9 mouse cellular contexts compared by ENCODE assay signal in the genomic region with DNA sequence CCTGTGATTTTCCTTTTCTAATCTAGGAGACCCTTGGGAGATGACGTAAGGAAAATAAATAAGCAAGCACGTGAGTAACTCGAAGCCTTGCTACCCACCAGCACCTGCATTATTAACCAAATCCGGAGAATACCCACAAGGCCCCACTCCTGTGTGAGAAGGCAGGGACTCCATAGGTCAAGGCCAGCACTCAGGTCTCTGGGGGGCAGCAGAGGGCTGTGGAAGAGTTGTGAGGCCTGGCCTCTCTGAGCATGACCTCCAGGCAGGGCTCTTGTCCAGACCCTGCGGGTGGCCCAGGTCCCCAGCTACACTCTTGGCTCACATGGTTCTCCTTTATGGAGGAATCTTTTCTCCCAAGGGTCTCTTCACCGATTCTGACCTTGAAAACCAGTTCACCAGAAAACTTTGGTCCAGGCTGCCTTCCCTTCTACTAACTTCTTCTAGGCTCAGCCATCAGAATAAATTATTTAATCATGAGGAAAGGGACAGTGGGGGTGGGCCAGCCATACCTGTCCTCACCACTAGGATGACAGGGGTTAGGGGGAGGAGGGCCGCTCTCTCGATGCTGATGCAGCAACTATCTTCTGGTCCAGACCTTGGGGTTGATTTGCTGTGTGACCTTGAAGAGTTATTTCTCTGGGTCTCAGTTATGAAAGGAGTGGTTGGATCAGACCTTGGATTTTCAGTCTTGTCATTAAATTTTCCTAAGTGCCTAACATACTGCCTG. TPM values are rescaled to one million over a fixed set of nuclear protein-coding genes. Genes with fewer than 3 reads are reported as not detected.
DNase-seq lines count a peak whose midpoint lies in the region; ATAC-seq and TF ChIP-seq lines count a peak whose summit lies in the region.
"Had no signal": no experiment of that assay in that cellular context is flagged by ENCODE, and none has a peak within 500 bp of the region (broad histone marks: within the 10 kb centered on the region; RNA-seq: fewer than 3 reads in every experiment).

No protein-coding gene starts in this region.

- no peak overlapping the region for H3K4me2 ChIP-seq in heart, embryonic 16.5 days (ENCODE audit: low read depth, low read length)

- no peak overlapping the region for H3K4me3 ChIP-seq in heart, embryonic 16.5 days (ENCODE audit: low read length)
- H3K4me3 ChIP-seq in olfactory bulb, adult 2 months (ENCODE audit: insufficient read depth, low read depth, low read length), result no peak overlapping the region

- ATAC-seq in heart, embryonic 16.5 days (replicated peaks; ENCODE audit: extremely low read depth, insufficient read depth, low FRiP score), result 0 out of 2 replicates have a peak, but pooled peaks have one; percentile 45
- no peak for ATAC-seq in inflammation-experienced regulatory T-cells, adult 6 months

- no peak overlapping the region for H3K9ac ChIP-seq in heart, embryonic 16.5 days (ENCODE audit: low read length)

- peak; percentile 27; the same call in 1 of the 2 replicates for TF ChIP-seq CTCF in olfactory bulb, adult 2 months (IDR thresholded peaks at IDR 0.05; ENCODE audit: insufficient read depth, low read depth, low read length)

- H3K36me3 ChIP-seq in heart, embryonic 16.5 days (ENCODE audit: control insufficient read depth, insufficient read depth), result no peaks in the 10 kb centered on the region
- H3K36me3 ChIP-seq: G1E had no signal

- no peak for TF ChIP-seq POLR2A in olfactory bulb, adult 2 months (IDR thresholded peaks at IDR 0.05; ENCODE audit: insufficient read depth, low read depth, low read length)

- H3K4me1 ChIP-seq in heart, embryonic 16.5 days (ENCODE audit: control insufficient read depth, insufficient read depth, low read length), result no peaks in the 10 kb centered on the region
- peaks cover 8% of the 10 kb centered on the region for H3K4me1 ChIP-seq in olfactory bulb, adult 2 months (ENCODE audit: control insufficient read depth, insufficient read depth, low read length)

- H3K27ac ChIP-seq in heart, embryonic 16.5 days (ENCODE audit: low read length), result no peak overlapping the region
- H3K27ac ChIP-seq in olfactory bulb, adult 2 months (ENCODE audit: insufficient read depth, low read depth, low read length), result no peak overlapping the region

- H3K27me3 ChIP-seq in heart, embryonic 16.5 days (ENCODE audit: control insufficient read depth, insufficient read depth, low read length), result no peaks in the 10 kb centered on the region

- WGBS in heart, embryonic 16.5 days, result 55% methylated on average over 8 of the region's 8 CpGs
- WGBS in olfactory bulb, adult 2 months, result 65% methylated on average over 8 of the region's 8 CpGs

- no peaks in the 10 kb centered on the region for H3K9me3 ChIP-seq in heart, embryonic 16.5 days (replicated peaks; ENCODE audit: control insufficient read depth, low read length)
- H3K9me3 ChIP-seq: G1E had no signal

- peak; percentile 35 to 43 for DNase-seq in frontal cortex, postnatal 36 days (ENCODE audit: low spot score in 2 of 2)
- no peak for DNase-seq in frontal cortex, postnatal 14 days (ENCODE audit: low spot score in 2 of 2)
- DNase-seq in right cerebral cortex, adult 2 months (ENCODE audit: low spot score in 2 of 2), result peak; percentile 37 to 43
- no peak for DNase-seq in right cerebral cortex, postnatal 36 days (ENCODE audit: low spot score in 2 of 2)
- peak; percentile 91 to 93 for DNase-seq in cerebellum, postnatal 14 days

RNA-seq across cellular contexts. Expression of gene Ntng2, which starts 36.4 kb away (rescaled TPM):
- 0.14 and 0.24 TPM in 2 replicates for polyA plus RNA-seq in heart, embryonic 16.5 days (2015; fragmentation: Nextera tagmentation; extraction: Ambion mirVana)
- polyA plus RNA-seq in olfactory bulb, adult 2 months (2012; ENCODE audit: insufficient read depth, insufficient read length, low replicate concordance, missing spikeins), result not detected in 2 replicates
- 1 to 10 TPM; 2.7 to 3.4 (median 2.9) TPM for polyA plus RNA-seq in inflammation-experienced regulatory T-cells, adult 6 months (2017; shearing (Covaris generic))
- polyA plus RNA-seq: G1E had no signal

Comparison
In these comparisons a context has a peak if more than half of its experiments do, and no peak if none do; other contexts are left out.
1. DNase-seq: peak in frontal cortex, postnatal 36 days (2 of 2), right cerebral cortex, adult 2 months (2 of 2) and cerebellum, postnatal 14 days (2 of 2); none in frontal cortex, postnatal 14 days (0 of 2) and right cerebral cortex, postnatal 36 days (0 of 2).